ENCODE assay signal across 10 mouse cellular contexts in the genomic region with DNA sequence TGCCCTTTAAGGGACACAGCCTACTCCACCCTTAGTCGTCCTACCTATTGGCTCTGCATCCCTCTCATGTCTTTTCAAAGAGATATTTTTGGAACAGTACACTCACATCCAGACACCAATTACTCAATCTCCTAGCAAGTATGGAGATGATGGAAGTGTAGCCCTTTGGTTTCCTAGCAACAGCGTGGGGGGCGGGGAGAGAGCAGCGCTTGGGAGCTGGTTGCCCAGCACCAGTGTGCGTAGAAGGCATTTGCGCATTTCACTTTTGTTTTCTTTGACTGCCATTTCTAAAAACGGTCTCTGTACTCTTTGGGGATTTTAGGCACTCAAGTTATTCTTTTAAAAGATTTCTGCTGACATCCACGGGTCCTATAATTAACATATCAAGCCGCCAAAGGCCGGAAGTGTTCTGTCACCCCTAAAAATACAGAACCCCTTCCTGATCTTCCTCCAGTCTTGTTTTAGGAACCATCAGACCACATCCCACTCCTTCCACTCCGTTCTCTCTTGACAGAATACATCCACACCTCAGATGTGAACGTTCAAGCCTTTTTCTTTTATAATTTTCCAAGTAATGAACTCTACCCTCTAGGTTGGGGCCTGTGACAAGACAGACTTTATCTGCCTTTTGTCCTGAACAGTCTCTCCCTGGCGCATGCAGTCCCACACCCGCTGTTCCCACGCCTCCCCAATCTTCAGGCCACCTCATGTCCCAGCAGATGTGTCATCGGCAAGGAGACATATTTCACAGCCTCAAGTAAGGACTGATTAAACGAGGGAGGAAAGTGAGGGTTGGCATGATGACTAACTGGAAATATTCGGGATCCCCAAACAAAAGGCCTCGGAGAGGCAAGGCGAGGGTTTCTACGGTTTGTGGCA.
A peak's percentile ranks its signal among the peaks of the same experiment; 100 is the strongest.
DNase-seq lines count a peak whose midpoint lies in the region; ATAC-seq lines count a peak whose summit lies in the region.
"Had no signal": no experiment of that assay in that cellular context is flagged by ENCODE, and none has a peak within 500 bp of the region (broad histone marks: within the 10 kb centered on the region; RNA-seq: fewer than 3 reads in every experiment).

No protein-coding gene starts in this region.

- no peak overlapping the region for H3K4me3 ChIP-seq in intestine, embryonic 14.5 days (ENCODE audit: low read depth, low read length)
- H3K4me3 ChIP-seq in intestine, embryonic 15.5 days (replicated peaks), result no peak overlapping the region
- H3K4me3 ChIP-seq in embryonic facial prominence, embryonic 11.5 days (ENCODE audit: low read depth, low read length), result no peak overlapping the region
- no peak overlapping the region for H3K4me3 ChIP-seq in neural tube, embryonic 11.5 days (ENCODE audit: low read depth, low read length)
- H3K4me3 ChIP-seq: embryonic facial prominence, embryonic 15.5 days had no signal

- H3K27ac ChIP-seq in intestine, embryonic 14.5 days (ENCODE audit: low read depth), result no peak overlapping the region
- no peak overlapping the region for H3K27ac ChIP-seq in intestine, embryonic 15.5 days
- no peak overlapping the region for H3K27ac ChIP-seq in embryonic facial prominence, embryonic 11.5 days (replicated peaks; ENCODE audit: low read depth, low read length)
- H3K27ac ChIP-seq in neural tube, embryonic 11.5 days (ENCODE audit: low read depth, low read length), result peak overlapping the region; percentile 11; the same call in 1 of the 2 replicates
- H3K27ac ChIP-seq: embryonic facial prominence, embryonic 15.5 days had no signal

- no peaks in the 10 kb centered on the region for H3K27me3 ChIP-seq in intestine, embryonic 14.5 days (replicated peaks; ENCODE audit: control insufficient read depth, insufficient read depth, low read length)
- H3K27me3 ChIP-seq in intestine, embryonic 15.5 days (replicated peaks), result no peaks in the 10 kb centered on the region
- no peaks in the 10 kb centered on the region for H3K27me3 ChIP-seq in embryonic facial prominence, embryonic 11.5 days (ENCODE audit: control insufficient read depth, insufficient read depth, low read length)
- H3K27me3 ChIP-seq in neural tube, embryonic 11.5 days (ENCODE audit: control insufficient read depth, insufficient read depth, low read length), result no peaks in the 10 kb centered on the region
- H3K27me3 ChIP-seq: CH12.LX; embryonic facial prominence, embryonic 15.5 days had no signal

- H3K4me1 ChIP-seq in intestine, embryonic 14.5 days (replicated peaks; ENCODE audit: control insufficient read depth, insufficient read depth, low read length), result no peaks in the 10 kb centered on the region
- H3K4me1 ChIP-seq in intestine, embryonic 15.5 days (replicated peaks), result no peaks in the 10 kb centered on the region
- no peaks in the 10 kb centered on the region for H3K4me1 ChIP-seq in embryonic facial prominence, embryonic 11.5 days (ENCODE audit: control insufficient read depth, insufficient read depth, low read length)
- H3K4me1 ChIP-seq in neural tube, embryonic 11.5 days (ENCODE audit: control insufficient read depth, insufficient read depth, low read length), result peaks cover 3% of the 10 kb centered on the region; the same call in 1 of the 2 replicates
- H3K4me1 ChIP-seq: embryonic facial prominence, embryonic 15.5 days had no signal

- H3K9ac ChIP-seq in intestine, embryonic 14.5 days (ENCODE audit: low read length), result no peak overlapping the region
- no peak overlapping the region for H3K9ac ChIP-seq in intestine, embryonic 15.5 days
- H3K9ac ChIP-seq in embryonic facial prominence, embryonic 11.5 days (replicated peaks; ENCODE audit: low read length), result no peak overlapping the region
- H3K9ac ChIP-seq in neural tube, embryonic 11.5 days (ENCODE audit: low read length), result no peak overlapping the region
- H3K9ac ChIP-seq: embryonic facial prominence, embryonic 15.5 days had no signal

- peak; percentile 57 for DNase-seq in intestine, embryonic 14.5 days (ENCODE audit: low spot score)
- peak; percentile 64 for DNase-seq in embryonic facial prominence, embryonic 11.5 days (ENCODE audit: low spot score)
- DNase-seq in heart, postnatal 10 days, result peak; percentile 53 to 58
- DNase-seq in left cerebral cortex, adult 8-10 months (ENCODE audit: low spot score in 2 of 2), result peak; percentile 76 to 95
- DNase-seq in neural tube, embryonic 11.5 days (ENCODE audit: low spot score), result peak; percentile 82
- no peak for DNase-seq in spleen, postnatal 4 days (ENCODE audit: low spot score in 2 of 2)

- H3K36me3 ChIP-seq in intestine, embryonic 14.5 days (ENCODE audit: control insufficient read depth, insufficient read depth, low read length), result no peaks in the 10 kb centered on the region
- H3K36me3 ChIP-seq in intestine, embryonic 15.5 days, result no peaks in the 10 kb centered on the region
- H3K36me3 ChIP-seq in embryonic facial prominence, embryonic 11.5 days (replicated peaks; ENCODE audit: control insufficient read depth, insufficient read depth, low read depth, low read length), result no peaks in the 10 kb centered on the region
- no peaks in the 10 kb centered on the region for H3K36me3 ChIP-seq in neural tube, embryonic 11.5 days (ENCODE audit: control insufficient read depth, insufficient read depth, low read length)
- H3K36me3 ChIP-seq: embryonic facial prominence, embryonic 15.5 days had no signal

- no peak overlapping the region for H3K4me2 ChIP-seq in intestine, embryonic 14.5 days (ENCODE audit: low read length)
- no peak overlapping the region for H3K4me2 ChIP-seq in intestine, embryonic 15.5 days (replicated peaks)
- no peak overlapping the region for H3K4me2 ChIP-seq in embryonic facial prominence, embryonic 11.5 days (ENCODE audit: low read depth, low read length)
- no peak overlapping the region for H3K4me2 ChIP-seq in neural tube, embryonic 11.5 days (ENCODE audit: low read depth)
- H3K4me2 ChIP-seq: embryonic facial prominence, embryonic 15.5 days had no signal

- no peaks in the 10 kb centered on the region for H3K9me3 ChIP-seq in intestine, embryonic 14.5 days (ENCODE audit: control insufficient read depth, low read length)
- H3K9me3 ChIP-seq in intestine, embryonic 15.5 days, result no peaks in the 10 kb centered on the region
- no peaks in the 10 kb centered on the region for H3K9me3 ChIP-seq in embryonic facial prominence, embryonic 11.5 days (replicated peaks; ENCODE audit: control insufficient read depth, low read length)
- H3K9me3 ChIP-seq in neural tube, embryonic 11.5 days (ENCODE audit: control insufficient read depth, low read length), result no peaks in the 10 kb centered on the region
- H3K9me3 ChIP-seq: embryonic facial prominence, embryonic 15.5 days had no signal

- ATAC-seq in intestine, embryonic 14.5 days (replicated peaks; ENCODE audit: low FRiP score, low TSS enrichment, low read depth), result no peak
- no peak for ATAC-seq in intestine, embryonic 15.5 days
- ATAC-seq in embryonic facial prominence, embryonic 11.5 days (replicated peaks; ENCODE audit: insufficient number of reproducible peaks, low FRiP score, low TSS enrichment, low read depth), result no peak
- 0 out of 2 replicates have a peak, but pooled peaks have one; percentile 35 for ATAC-seq in neural tube, embryonic 11.5 days (ENCODE audit: insufficient read depth, low FRiP score, low TSS enrichment)
- no peak for ATAC-seq in erythroblast, adult 5-6 weeks (replicated peaks; ENCODE audit: low FRiP score, poor library complexity, severe bottlenecking)

- intact Hi-C loops in heart, postnatal 10 days (cut with DNase I), result no loop called here

- 59% methylated on average over 21 of the region's 21 CpGs for whole genome bisulfite sequencing in intestine, embryonic 14.5 days
- WGBS in intestine, embryonic 15.5 days, result 57% methylated on average over 21 of the region's 21 CpGs
- WGBS in embryonic facial prominence, embryonic 11.5 days, result 57% methylated on average over 21 of the region's 21 CpGs
- 59% methylated on average over 21 of the region's 21 CpGs for WGBS in neural tube, embryonic 11.5 days

Comparison
In these comparisons a context has a peak if more than half of its experiments do, and no peak if none do; other contexts are left out.
1. DNase-seq: peak in intestine, embryonic 14.5 days (single experiment), embryonic facial prominence, embryonic 11.5 days (single experiment), heart, postnatal 10 days (2 of 2), left cerebral cortex, adult 8-10 months (2 of 2) and neural tube, embryonic 11.5 days (single experiment); none in spleen, postnatal 4 days (0 of 2).